ENCODE assay signal across 1 mouse cellular context in the genomic region with DNA sequence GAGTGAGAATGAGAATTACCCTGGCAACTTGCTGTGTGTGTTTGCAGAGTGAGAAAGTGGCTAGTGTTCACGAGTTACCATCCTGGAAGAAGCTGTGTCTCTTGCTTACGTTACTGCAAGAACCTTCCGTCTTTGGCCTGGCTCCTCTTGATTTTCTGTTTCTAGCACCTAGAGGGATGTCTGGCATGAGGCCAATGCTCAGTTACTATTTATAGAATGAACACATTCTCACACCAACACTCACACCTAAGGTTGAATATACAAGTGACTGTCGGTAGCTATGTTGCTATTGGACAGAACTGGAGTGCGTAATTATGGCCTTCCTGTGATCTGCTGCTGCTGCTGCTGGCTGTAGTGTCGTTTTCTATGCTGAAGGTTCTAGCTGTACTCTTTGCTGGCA.
TF ChIP-seq lines count a peak whose summit lies in the region.

No protein-coding gene starts in this region.

TF ChIP-seq in MEL, 35 proteins besides CTCF, POLR2A, EP300 and RAD21 (continued from another document):
- TF ChIP-seq SMC3 (IDR thresholded peaks at IDR 0.05; ENCODE audit: low read depth, low read length) (no peak), POLR2AphosphoS5 (IDR thresholded peaks at IDR 0.05; ENCODE audit: borderline replicate concordance, low read depth, low read length) (no peak)
